Mouse (Mus musculus) limb, embryonic 15.5 days (tissue): Measurements from ENCODE around the gene Pxdn. TPM values are rescaled to one million over a fixed set of nuclear protein-coding genes. Genes with fewer than 3 reads are reported as not detected.

ENCODE experiments used
- ATAC-seq: fragments of 200-750 bp; cut with Nextera tagmentation; 2 replicates; pipeline ENCODE4 v1.8.0; 2017; ENCODE audit warnings: low read depth, moderate TSS enrichment; ENCODE audit not compliant: insufficient number of reproducible peaks, low FRiP score, low TSS enrichment
- H3K27ac ChIP-seq: fragments of 300-500 bp; sonication (generic); 2 replicates; pipeline ENCODE4 v1.5.1; 2015; ENCODE audit warnings: moderate library complexity, mild to moderate bottlenecking, inconsistent platforms
- H3K27me3 ChIP-seq: fragments of 300-500 bp; sonication (generic); 2 replicates; pipeline ENCODE4 v1.6.1; 2015; ENCODE audit warnings: inconsistent platforms
- H3K36me3 ChIP-seq: fragments of 300-500 bp; sonication (generic); 2 replicates; pipeline ENCODE4 v1.6.1; 2015; ENCODE audit warnings: inconsistent platforms
- H3K4me1 ChIP-seq: fragments of 300-500 bp; sonication (generic); 2 replicates; pipeline ENCODE4 v1.6.1; 2015; ENCODE audit warnings: inconsistent platforms
- H3K4me2 ChIP-seq: fragments of 300-500 bp; sonication (generic); 2 replicates; pipeline ENCODE4 v1.6.1; 2015; ENCODE audit warnings: mild to moderate bottlenecking, inconsistent platforms
- H3K4me3 ChIP-seq: fragments of 300-500 bp; sonication (generic); 2 replicates; pipeline ENCODE4 v1.5.1; 2015; ENCODE audit warnings: mild to moderate bottlenecking, inconsistent platforms
- H3K9ac ChIP-seq: fragments of 300-500 bp; sonication (generic); 2 replicates; pipeline ENCODE4 v1.6.1; 2015; ENCODE audit warnings: inconsistent platforms
- H3K9me3 ChIP-seq: fragments of 300-500 bp; sonication (generic); 2 replicates; pipeline ENCODE4 v1.6.1; 2016; ENCODE audit warnings: inconsistent platforms
- WGBS: fragments of 180-500 bp; shearing (Covaris S2); methylation state at CpG from one replicate; pipeline ENCODE4 v1.1.7; 2015; 5-methylcytosine and 5-hydroxymethylcytosine counted together
- polyA plus RNA-seq: library from polyadenylated mRNA; unstranded; fragments of >200 nt; fragmentation: Nextera tagmentation; extraction: Ambion mirVana; gene quantifications from 2 replicates; pipeline ENCODE4 v1.2.1, GENCODE M21; 2015

Pxdn gene
- polyA plus RNA-seq, 1 experiment from 2014 or later: 110 TPM

GRCm38 (mm10) chr12:30058044-30058443, 120.6 kb downstream of the Pxdn start:
- 23% methylated on average over 6 of the region's 6 CpGs for WGBS
- no peak for ATAC-seq
- H3K4me3 ChIP-seq: no peak overlapping the region

GRCm38 (mm10) chr12:30061503-30062117, 124.2 kb downstream of the Pxdn start:
- H3K9me3 ChIP-seq: no peaks in the 10 kb centered on the region
- ATAC-seq: no peak
- H3K4me2 ChIP-seq: no peak overlapping the region
- no peak overlapping the region for H3K27ac ChIP-seq
- 26% methylated on average over 1 of the region's 1 CpGs for WGBS
- H3K27me3 ChIP-seq: no peaks in the 10 kb centered on the region
- H3K9ac ChIP-seq: no peak overlapping the region
- no peak overlapping the region for H3K4me3 ChIP-seq
- no peaks in the 10 kb centered on the region for H3K36me3 ChIP-seq
- H3K4me1 ChIP-seq: 0 out of 2 replicates have a peak, but pooled peaks cover 6% of the 10 kb centered on the region

More at GRCm38 (mm10) chr12:30058044-30058443, 120.6 kb downstream of the Pxdn start:
- 0 out of 2 replicates have a peak, but pooled peaks cover 6% of the 10 kb centered on the region for H3K4me1 ChIP-seq
- H3K9me3 ChIP-seq: no peaks in the 10 kb centered on the region
- no peak overlapping the region for H3K27ac ChIP-seq
- H3K9ac ChIP-seq: no peak overlapping the region
- no peaks in the 10 kb centered on the region for H3K27me3 ChIP-seq
- H3K4me2 ChIP-seq: no peak overlapping the region
- no peaks in the 10 kb centered on the region for H3K36me3 ChIP-seq

DNA sequence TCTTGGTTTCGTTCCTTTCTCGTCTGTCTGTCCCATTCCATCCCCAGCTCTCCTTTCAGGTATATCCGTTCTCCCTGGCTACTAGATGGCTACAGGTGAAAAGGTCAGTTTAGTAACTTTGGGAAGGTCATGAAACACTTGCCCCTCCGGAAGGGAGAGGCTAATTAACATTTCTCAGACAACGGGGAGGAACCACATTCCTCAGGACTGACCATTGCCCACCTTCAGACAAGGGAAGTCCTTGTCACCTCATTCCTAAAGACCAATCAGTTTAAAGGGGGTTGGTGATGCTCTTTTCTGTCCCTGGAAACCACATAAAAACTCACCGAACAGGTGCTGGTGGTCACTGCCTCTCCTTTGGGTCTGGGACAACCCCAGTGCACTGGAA, 124.7 kb downstream of the Pxdn start:
- Histone ChIP-seq H3K9ac (no peak overlapping the region), H3K27ac (no peak overlapping the region), H3K9me3 (no peaks in the 10 kb centered on the region), H3K36me3 (no peaks in the 10 kb centered on the region), H3K27me3 (no peaks in the 10 kb centered on the region), H3K4me1 (0 out of 2 replicates have a peak, but pooled peaks cover 6% of the 10 kb centered on the region), H3K4me3 (no peak overlapping the region), H3K4me2 (no peak overlapping the region)
- no peak for ATAC-seq
- WGBS: 33% methylated on average over 6 of the region's 6 CpGs

Other genes with a start within 250 kb of the Pxdn start
- not detected in 2 replicates for gene Tpo, start 195.0 kb downstream of the Pxdn start, polyA plus RNA-seq